Mouse (Mus musculus) gonadal fat pad, adult 2 months (tissue): ENCODE measurements around the gene Zfp931. TPM values are rescaled to one million over a fixed set of nuclear protein-coding genes. Genes with fewer than 3 reads are reported as not detected.

Source experiments
- polyA plus RNA-seq: library from polyadenylated mRNA; depleted of rRNA; stranded (reverse); fragments of >200 nt; gene quantifications from 2 replicates; pipeline ENCODE4 v1.2.3, GENCODE M21; 2012; rRNA removed

The Zfp931 gene
- polyA plus RNA-seq, 1 experiment: 3.6 TPM

Other genes with a start within 250 kb of the Zfp931 start
- 27.6 and 43.7 TPM in 2 replicates for gene Gm14325, start 238.1 kb downstream of the Zfp931 start, polyA plus RNA-seq
- 1.9 and 2.9 TPM in 2 replicates for gene Gm14327, start 181.4 kb downstream of the Zfp931 start, polyA plus RNA-seq
- gene Zfp972, start 152.9 kb downstream of the Zfp931 start, polyA plus RNA-seq: not detected in 2 replicates
- gene Gm14326, start 121.2 kb downstream of the Zfp931 start, polyA plus RNA-seq: 5.2 and 8.4 TPM in 2 replicates
- gene Zfp971, start 55.2 kb downstream of the Zfp931 start, polyA plus RNA-seq: 2.6 and 2.9 TPM in 2 replicates
- gene Phactr3, start 40.5 kb upstream of the Zfp931 start, polyA plus RNA-seq: 0.18 and 0.47 TPM in 2 replicates